Mouse (Mus musculus): ENCODE measurements around the gene Zdhhc14.

Gene Zdhhc14

DNA sequence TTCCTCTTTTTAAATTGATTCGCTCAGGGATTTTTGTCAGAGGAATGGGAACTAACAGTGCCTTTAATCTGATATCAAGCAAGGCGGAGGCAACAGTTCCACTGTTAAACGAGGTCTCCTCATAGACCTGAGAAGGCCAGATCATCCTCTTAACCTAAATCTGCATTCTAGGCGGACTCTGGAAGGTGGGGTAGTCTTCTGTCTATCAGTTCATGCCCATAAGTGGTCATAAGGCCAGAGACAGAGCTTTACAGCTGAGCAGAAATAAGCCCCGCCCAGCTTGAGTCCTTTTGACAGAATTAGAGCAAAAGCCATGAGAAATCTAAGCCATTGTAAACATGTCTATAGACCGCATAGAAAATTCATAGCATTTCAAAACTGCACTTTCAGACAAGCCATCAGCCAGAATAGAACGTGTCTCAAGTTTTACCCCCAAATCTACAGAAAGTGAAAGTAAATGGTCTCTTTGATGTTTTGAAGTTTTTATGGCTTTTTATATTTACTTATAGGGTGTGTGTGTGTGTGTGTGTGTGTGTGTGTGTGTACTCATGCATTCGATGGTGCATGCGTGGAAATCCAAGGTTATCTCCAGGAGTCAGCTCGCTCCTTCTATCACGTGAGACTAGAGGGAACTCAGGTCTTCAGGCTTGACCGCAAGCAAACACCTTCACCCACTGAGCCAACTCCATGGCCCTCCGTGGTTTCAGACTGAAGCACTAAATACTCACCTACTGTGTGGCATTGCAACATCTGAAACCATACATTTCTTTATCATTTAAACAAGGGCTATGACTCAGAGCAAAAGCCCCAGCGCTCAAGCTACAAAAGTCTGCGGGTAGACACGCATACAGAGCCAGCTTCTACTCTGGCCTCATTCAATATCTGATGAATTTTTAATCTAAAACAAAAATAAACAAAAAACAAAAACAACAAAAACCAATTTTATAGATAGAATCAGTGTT lies 255.5 kb downstream of the Zdhhc14 start:
- peak; percentile 51 for DNase-seq

GRCm38 (mm10) chr17:5748501-5748894 lies 256.1 kb downstream of the Zdhhc14 start:
- peak; percentile 79 for DNase-seq

DNA sequence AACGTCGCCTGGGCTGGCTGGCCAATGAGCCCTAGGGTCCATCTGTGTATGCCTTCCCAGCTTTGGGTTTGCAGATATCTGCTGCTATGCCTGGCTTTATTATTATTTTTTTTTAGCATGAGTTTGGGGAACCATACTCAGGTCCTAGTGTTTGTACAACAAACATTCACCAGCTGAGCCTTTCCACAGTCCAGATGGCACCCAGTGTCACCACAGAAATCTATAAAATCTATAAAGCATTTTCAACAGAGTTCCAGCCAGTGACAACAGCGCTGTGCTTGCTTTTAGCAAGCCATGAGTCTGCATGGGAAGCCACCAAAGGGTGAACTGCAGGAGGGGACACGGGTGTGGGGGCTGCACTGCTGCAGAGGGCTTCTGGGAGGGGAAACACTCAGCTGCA lies 257.9 kb downstream of the Zdhhc14 start:
- no peak for DNase-seq

DNA sequence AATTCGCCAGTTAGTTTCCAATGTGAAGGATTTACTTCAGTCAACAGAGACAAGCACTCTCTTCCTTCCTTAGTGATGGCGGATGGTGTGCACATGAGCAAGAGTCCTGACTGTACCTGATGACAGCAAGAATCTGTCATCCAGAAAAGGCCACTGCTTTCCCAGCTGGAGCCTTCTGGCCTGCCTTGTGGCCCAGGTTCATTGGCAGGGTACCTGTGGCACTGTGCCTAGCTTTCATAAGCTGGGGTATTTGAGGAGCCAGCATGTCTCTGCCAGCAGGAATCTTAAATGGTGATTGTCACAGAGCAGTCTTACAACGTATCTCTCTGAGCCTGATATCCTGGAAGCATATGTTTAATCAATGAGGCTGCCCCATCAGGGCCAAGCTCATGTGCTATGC lies 258.7 kb downstream of the Zdhhc14 start:
- DNase-seq: no peak

GRCm38 (mm10) chr17:5752322-5752715 lies 260.0 kb downstream of the Zdhhc14 start:
- no peak for DNase-seq

DNA sequence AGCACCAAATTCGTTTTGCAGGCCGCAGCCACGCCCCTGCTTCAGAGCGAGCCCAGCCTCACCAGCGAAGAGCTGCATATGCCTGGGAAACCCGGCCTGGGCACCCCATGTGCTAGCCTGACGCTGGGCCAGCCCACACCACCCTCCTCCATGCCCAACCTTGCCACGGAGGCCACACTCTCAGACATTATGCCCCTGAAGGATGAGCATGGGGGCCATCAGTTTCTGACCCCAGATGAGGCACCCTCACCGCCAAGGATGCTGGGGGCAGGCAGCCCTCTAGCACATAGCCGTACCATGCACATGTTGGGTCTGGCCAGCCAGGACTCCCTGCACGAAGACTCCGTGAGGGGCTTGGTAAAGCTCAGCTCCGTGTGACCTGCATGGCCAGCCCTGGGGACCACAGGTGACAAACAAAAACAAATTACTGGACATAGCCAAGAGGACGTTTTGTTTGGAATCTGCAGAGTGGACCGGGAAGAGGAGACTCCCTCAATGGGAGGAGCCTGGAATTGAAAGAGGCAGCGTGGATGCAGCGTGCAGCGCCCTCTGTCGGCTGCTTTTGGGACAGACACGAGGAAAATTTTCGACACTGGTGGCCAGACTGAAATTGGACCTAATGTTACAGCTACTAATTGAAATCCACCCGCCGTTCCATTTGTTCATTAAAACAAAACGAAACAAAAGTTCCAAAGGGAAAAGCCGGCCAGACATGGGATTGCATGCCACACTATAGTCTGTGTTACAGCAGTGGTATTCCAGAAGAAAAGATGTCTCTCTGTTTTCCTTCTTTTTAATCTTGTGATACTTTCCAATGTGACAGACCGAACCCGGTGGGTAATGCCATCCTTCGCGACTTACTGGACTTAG lies 260.6 kb downstream of the Zdhhc14 start:
- DNase-seq: peak; percentile 88

DNA sequence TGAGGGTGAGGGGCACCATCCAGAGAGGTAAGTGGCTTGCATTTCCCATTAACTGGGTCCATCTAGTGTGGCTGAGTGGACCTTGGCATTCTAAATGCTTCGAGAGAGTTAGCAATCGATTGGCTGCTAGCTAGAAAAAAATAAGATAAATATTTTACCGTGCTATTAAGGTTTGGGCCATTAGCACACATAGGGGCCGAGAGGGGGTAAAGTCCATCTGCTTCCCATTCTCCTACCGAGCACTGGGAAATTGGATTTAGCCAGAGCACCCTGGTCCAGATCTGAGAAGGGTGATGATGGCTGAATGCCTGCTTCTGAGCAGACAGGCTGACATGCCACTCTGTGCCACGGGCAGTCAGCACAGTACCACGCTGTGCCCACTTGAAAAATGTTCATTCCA lies 263.1 kb downstream of the Zdhhc14 start:
- DNase-seq: no peak

DNA sequence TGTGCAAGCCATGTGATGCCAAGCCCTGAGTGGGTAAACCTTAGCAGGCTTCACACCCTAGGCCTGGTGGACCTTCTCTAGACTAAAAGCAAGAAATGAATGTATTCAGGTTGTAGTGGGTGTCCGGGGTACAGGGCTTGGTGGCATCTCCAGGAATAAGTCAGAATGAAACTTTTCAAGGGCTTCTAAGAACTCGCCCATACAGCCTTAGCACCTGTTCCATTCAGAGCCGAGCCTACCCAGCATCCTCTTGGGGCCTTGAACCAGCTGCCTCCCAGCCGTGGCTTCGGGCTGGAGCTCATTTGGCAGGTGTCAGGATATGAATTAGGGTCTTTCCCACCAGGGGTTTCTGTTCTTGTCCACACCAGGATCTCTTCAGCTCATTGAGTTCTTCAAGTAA lies 263.7 kb downstream of the Zdhhc14 start:
- DNase-seq: no peak

GRCm38 (mm10) chr17:5756855-5757254 lies 264.5 kb downstream of the Zdhhc14 start:
- no peak for DNase-seq

DNA sequence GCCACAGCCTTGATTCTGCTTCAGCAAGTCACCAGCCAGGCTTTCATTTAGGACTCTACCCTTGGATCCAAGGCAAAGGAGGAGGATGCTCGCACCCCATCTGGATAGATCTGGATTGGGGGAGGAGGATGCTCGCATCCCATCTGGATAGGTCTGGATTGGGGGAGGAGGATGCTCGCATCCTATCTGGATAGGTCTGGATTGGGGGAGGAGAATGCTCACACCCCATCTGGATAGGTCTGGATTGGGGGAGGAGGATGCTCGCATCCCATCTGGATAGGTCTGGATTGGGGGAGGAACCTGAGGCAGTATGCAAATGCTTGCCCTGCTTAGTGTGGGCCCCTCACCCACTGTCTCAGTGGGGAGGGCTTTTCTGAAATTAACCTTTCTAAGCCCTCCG lies 271.4 kb downstream of the Zdhhc14 start:
- DNase-seq: peak; percentile 39

GRCm38 (mm10) chr17:5764270-5764669 lies 271.9 kb downstream of the Zdhhc14 start:
- DNase-seq: peak; percentile 52

DNA sequence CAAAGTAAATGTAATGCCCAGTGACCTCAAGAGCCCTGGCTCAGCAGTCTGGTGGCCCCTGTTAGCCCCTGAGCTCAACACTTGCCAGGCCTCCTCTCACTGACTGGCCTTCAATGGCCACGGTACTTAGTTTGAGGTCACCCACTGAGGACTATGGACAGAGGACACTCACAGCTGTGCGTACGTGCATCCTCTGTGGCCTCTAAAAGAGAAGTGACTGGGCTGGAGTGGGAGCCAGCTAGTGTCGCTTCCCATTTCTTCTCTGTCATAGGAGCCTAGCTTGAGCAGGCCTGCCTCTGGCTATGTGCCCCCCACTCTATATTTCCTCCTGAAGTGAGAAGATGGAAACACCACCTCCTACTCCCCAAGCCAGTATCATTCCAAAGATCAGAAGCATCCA lies 273.4 kb downstream of the Zdhhc14 start:
- peak; percentile 36 for DNase-seq

- no peak for DNase-seq
Measured at GRCm38 (mm10) chr17:5768164-5768705, 275.9 kb downstream of the Zdhhc14 start.

GRCm38 (mm10) chr17:5768810-5769520 lies 276.6 kb downstream of the Zdhhc14 start:
- no peak for DNase-seq

DNA sequence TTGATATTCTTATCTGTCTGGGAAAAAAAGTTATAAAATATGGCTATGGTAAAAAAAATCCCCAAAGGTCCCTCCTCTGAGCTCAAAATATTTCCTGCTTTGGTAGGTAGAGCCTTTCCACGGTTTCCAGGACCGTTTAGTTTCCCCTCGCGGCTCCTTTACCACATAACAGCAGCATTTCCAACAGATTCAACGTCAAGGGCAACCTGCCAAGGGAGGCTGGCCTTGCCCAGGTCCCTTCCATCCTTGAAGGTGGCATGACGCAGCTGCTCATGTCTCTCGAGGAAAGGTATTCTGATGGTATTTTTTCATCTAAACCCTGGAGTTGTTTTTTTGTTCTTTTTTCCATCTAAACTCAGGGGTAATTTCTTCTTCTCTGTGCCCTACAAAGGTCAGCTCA lies 277.4 kb downstream of the Zdhhc14 start:
- no peak for DNase-seq

GRCm38 (mm10) chr17:5770265-5771249 lies 278.2 kb downstream of the Zdhhc14 start:
- peak; percentile 74 for DNase-seq

- DNase-seq: no peak
Measured at GRCm38 (mm10) chr17:5780213-5780975, 288.0 kb downstream of the Zdhhc14 start.

- no peak for DNase-seq
Measured at GRCm38 (mm10) chr17:5785238-5785637, 292.9 kb downstream of the Zdhhc14 start.

DNA sequence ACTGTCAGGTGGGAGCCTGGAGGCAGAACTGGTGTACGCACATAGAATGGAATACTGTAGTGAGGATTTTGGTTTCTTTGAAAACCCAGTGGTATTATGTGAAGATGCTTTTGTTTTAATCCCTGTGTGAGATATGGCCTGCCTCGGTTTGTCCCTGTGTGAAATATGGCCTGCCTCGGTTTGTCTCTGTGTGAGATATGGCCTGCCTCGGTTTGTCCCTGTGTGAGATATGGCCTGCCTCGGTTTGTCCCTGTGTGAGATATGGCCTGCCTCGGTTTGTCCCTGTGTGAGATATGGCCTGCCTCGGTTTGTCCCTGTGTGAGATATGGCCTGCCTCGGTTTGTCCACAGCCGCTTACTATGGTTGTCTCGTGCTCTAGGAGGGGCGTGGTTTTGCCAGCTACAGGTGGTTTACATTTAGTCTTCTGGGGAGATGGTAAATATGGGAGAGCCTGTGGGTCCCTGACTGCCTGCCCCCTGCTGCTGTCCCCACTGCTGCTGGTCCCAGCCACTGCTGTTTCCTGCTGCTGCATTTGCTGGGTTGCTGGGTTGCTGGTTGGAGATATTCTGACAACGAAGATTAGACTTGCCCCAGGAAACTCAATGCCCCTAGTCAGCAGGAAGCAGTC lies 299.9 kb downstream of the Zdhhc14 start:
- DNase-seq: no peak

DNA sequence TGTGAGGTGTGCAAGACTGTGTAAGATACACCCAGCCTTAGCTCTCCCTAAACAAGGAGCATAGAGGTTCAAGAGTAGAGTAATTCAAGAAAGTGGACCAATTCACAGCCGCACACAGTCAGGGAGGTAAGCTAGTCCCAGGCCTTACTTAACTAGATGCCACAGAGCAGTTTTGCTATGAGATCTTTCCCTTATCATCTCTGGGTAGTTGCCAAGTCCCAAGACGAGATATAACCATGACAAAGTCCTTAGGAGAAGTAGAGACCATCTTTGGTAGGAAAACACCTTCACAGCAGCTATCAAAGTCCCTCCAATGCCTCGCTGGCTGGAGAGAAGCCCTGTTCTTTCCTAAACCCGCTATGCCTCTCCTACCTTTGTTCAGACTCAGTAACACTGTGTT lies 301.2 kb downstream of the Zdhhc14 start:
- no peak for DNase-seq
